Mouse (Mus musculus): Measurements from ENCODE around the gene Slc5a5. TPM values are rescaled to one million over a fixed set of nuclear protein-coding genes. Genes with fewer than 3 reads are reported as not detected.

Slc5a5 gene
- 0.80 and 1.4 TPM in 2 replicates for polyA plus RNA-seq (2012; rRNA removed)

- peaks cover 8% of the 10 kb centered on the region for H3K4me1 ChIP-seq (replicated peaks; ENCODE audit: control insufficient read depth, insufficient read depth, low read length)
- 10% methylated on average over 80 of the region's 80 CpGs for WGBS
- DNase-seq: no peak
- TF ChIP-seq CTCF (IDR thresholded peaks at IDR 0.05; ENCODE audit: borderline replicate concordance, control insufficient read depth, extremely low read depth, insufficient read depth, low read length, poor library complexity): no peak
- TF ChIP-seq POLR2A (IDR thresholded peaks at IDR 0.05; ENCODE audit: control insufficient read depth, extremely low read depth, insufficient read depth, low read length, poor library complexity): no peak
- peaks cover 4% of the 10 kb centered on the region; the same call in 1 of the 2 replicates for H3K27me3 ChIP-seq (ENCODE audit: control insufficient read depth, insufficient read depth, low read length)
- no peak within 1 kb of the TSS for H3K27ac ChIP-seq (ENCODE audit: control insufficient read depth, insufficient read depth, low read length)
- H3K36me3 ChIP-seq (ENCODE audit: control insufficient read depth, insufficient read depth, low read length): peaks cover 14% of the 10 kb centered on the region
- no peak within 1 kb of the TSS for H3K4me3 ChIP-seq (ENCODE audit: control insufficient read depth, insufficient read depth, low read length)
Measured at GRCm38 (mm10) chr8:70892022-70892895, at the start of gene Slc5a5. TSS of gene Slc5a5 (minus strand) at chr8:70892757.

- H3K27ac ChIP-seq (ENCODE audit: control insufficient read depth, insufficient read depth, low read length): no peak overlapping the region
- TF ChIP-seq CTCF (IDR thresholded peaks at IDR 0.05; ENCODE audit: borderline replicate concordance, control insufficient read depth, extremely low read depth, insufficient read depth, low read length, poor library complexity) (no peak), POLR2A (IDR thresholded peaks at IDR 0.05; ENCODE audit: control insufficient read depth, extremely low read depth, insufficient read depth, low read length, poor library complexity) (no peak)
- 85% methylated on average over 2 of the region's 2 CpGs for WGBS
- no peak for DNase-seq
- H3K36me3 ChIP-seq (ENCODE audit: control insufficient read depth, insufficient read depth, low read length): no peaks in the 10 kb centered on the region
- no peaks in the 10 kb centered on the region for H3K4me1 ChIP-seq (replicated peaks; ENCODE audit: control insufficient read depth, insufficient read depth, low read length)
- H3K27me3 ChIP-seq (ENCODE audit: control insufficient read depth, insufficient read depth, low read length): no peaks in the 10 kb centered on the region
- H3K4me3 ChIP-seq (ENCODE audit: control insufficient read depth, insufficient read depth, low read length): no peak overlapping the region
Measured at GRCm38 (mm10) chr8:70941478-70941877, 48.9 kb upstream of the Slc5a5 start.

- TF ChIP-seq CTCF (IDR thresholded peaks at IDR 0.05; ENCODE audit: borderline replicate concordance, control insufficient read depth, extremely low read depth, insufficient read depth, low read length, poor library complexity): no peak
- no peak for TF ChIP-seq POLR2A (IDR thresholded peaks at IDR 0.05; ENCODE audit: control insufficient read depth, extremely low read depth, insufficient read depth, low read length, poor library complexity)
- Histone ChIP-seq H3K27ac (ENCODE audit: control insufficient read depth, insufficient read depth, low read length) (no peak overlapping the region; the same call in 1 of the 2 replicates), H3K4me3 (ENCODE audit: control insufficient read depth, insufficient read depth, low read length) (no peak overlapping the region), H3K4me1 (replicated peaks; ENCODE audit: control insufficient read depth, insufficient read depth, low read length) (no peaks in the 10 kb centered on the region), H3K27me3 (ENCODE audit: control insufficient read depth, insufficient read depth, low read length) (no peaks in the 10 kb centered on the region), H3K36me3 (ENCODE audit: control insufficient read depth, insufficient read depth, low read length) (no peaks in the 10 kb centered on the region)
- DNase-seq: no peak
- 88% methylated on average over 6 of the region's 6 CpGs for WGBS
Measured at GRCm38 (mm10) chr8:70937200-70937599, 44.6 kb upstream of the Slc5a5 start.

GRCm38 (mm10) chr8:70934786-70935185 is 42.2 kb upstream of the Slc5a5 start:
- DNase-seq: no peak
- no peak for TF ChIP-seq CTCF (IDR thresholded peaks at IDR 0.05; ENCODE audit: borderline replicate concordance, control insufficient read depth, extremely low read depth, insufficient read depth, low read length, poor library complexity)
- no peak for TF ChIP-seq POLR2A (IDR thresholded peaks at IDR 0.05; ENCODE audit: control insufficient read depth, extremely low read depth, insufficient read depth, low read length, poor library complexity)
- no peaks in the 10 kb centered on the region for H3K4me1 ChIP-seq (replicated peaks; ENCODE audit: control insufficient read depth, insufficient read depth, low read length)
- no peak overlapping the region for H3K4me3 ChIP-seq (ENCODE audit: control insufficient read depth, insufficient read depth, low read length)
- H3K27me3 ChIP-seq (ENCODE audit: control insufficient read depth, insufficient read depth, low read length): no peaks in the 10 kb centered on the region
- no peaks in the 10 kb centered on the region for H3K36me3 ChIP-seq (ENCODE audit: control insufficient read depth, insufficient read depth, low read length)
- no peak overlapping the region for H3K27ac ChIP-seq (ENCODE audit: control insufficient read depth, insufficient read depth, low read length)
- WGBS: 79% methylated on average over 7 of the region's 7 CpGs

GRCm38 (mm10) chr8:70933036-70933435 is 40.5 kb upstream of the Slc5a5 start:
- DNase-seq: no peak
- H3K4me3 ChIP-seq (ENCODE audit: control insufficient read depth, insufficient read depth, low read length): no peak overlapping the region
- WGBS: 95% methylated on average over 4 of the region's 4 CpGs
- no peaks in the 10 kb centered on the region for H3K27me3 ChIP-seq (ENCODE audit: control insufficient read depth, insufficient read depth, low read length)
- no peak overlapping the region for H3K27ac ChIP-seq (ENCODE audit: control insufficient read depth, insufficient read depth, low read length)
- H3K36me3 ChIP-seq (ENCODE audit: control insufficient read depth, insufficient read depth, low read length): no peaks in the 10 kb centered on the region
- no peaks in the 10 kb centered on the region for H3K4me1 ChIP-seq (replicated peaks; ENCODE audit: control insufficient read depth, insufficient read depth, low read length)
- TF ChIP-seq CTCF (IDR thresholded peaks at IDR 0.05; ENCODE audit: borderline replicate concordance, control insufficient read depth, extremely low read depth, insufficient read depth, low read length, poor library complexity): no peak
- no peak for TF ChIP-seq POLR2A (IDR thresholded peaks at IDR 0.05; ENCODE audit: control insufficient read depth, extremely low read depth, insufficient read depth, low read length, poor library complexity)

GRCm38 (mm10) chr8:70931731-70932130 is 39.2 kb upstream of the Slc5a5 start:
- over 99% methylated on average over 11 of the region's 11 CpGs for WGBS
- no peak for DNase-seq
- TF ChIP-seq CTCF (IDR thresholded peaks at IDR 0.05; ENCODE audit: borderline replicate concordance, control insufficient read depth, extremely low read depth, insufficient read depth, low read length, poor library complexity): no peak
- Histone ChIP-seq H3K27me3 (ENCODE audit: control insufficient read depth, insufficient read depth, low read length) (no peaks in the 10 kb centered on the region), H3K4me1 (replicated peaks; ENCODE audit: control insufficient read depth, insufficient read depth, low read length) (no peaks in the 10 kb centered on the region), H3K36me3 (ENCODE audit: control insufficient read depth, insufficient read depth, low read length) (no peaks in the 10 kb centered on the region), H3K4me3 (ENCODE audit: control insufficient read depth, insufficient read depth, low read length) (no peak overlapping the region), H3K27ac (ENCODE audit: control insufficient read depth, insufficient read depth, low read length) (no peak overlapping the region)

All from thymus, adult 2 months (tissue).